Mouse (Mus musculus): Measurements from ENCODE around the gene Zfp423.

DNA sequence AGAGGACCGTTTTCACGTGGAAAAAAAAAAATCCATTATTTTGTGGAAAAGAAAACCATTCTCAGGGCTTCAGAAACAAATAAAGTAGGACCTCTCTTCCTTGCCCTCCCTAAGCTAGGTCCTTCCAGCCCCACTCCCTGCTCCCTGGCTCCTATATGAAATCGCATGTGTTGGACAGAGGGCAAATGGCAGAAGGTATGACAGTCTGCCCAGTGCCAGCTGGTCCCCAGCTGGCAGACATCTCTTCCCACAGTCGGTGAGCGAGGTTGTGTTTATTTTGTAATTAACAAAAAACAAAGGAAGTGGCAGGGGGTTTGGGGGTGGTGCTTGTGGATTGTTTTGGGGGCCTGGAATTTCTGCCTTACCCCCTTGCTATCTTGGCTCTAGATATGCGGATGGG is 339.2 kb downstream of the Zfp423 start:
- TF ChIP-seq CTCF (IDR thresholded peaks at IDR 0.05; ENCODE audit: insufficient read depth, low read length) (no peak), POLR2A (IDR thresholded peaks at IDR 0.05; ENCODE audit: borderline replicate concordance, extremely low read depth, low read depth, low read length) (no peak)
